Mouse (Mus musculus) CD4-positive, CD25-positive, alpha-beta regulatory T cell (primary cell): Measurements from ENCODE around the gene Xylt2. TPM values are rescaled to one million over a fixed set of nuclear protein-coding genes. Genes with fewer than 3 reads are reported as not detected.

Experiments used
- polyA plus RNA-seq: library from polyadenylated mRNA; unstranded; fragments of 100-300 nt; shearing (Covaris generic); gene quantifications from one replicate; pipeline ENCODE4 v1.2.1, GENCODE M21; 2017

Gene Xylt2
- 44.2 TPM for polyA plus RNA-seq

GRCm38 (mm10) chr11:94676754-94677606 lies at the start of gene Xylt2:
Gene Xylt2, minus strand, starts transcription at chr11:94677515.

GRCm38 (mm10) chr11:94704472-94704871 lies 27.2 kb upstream of the Xylt2 start, which contains the start of gene Gm11541:
Gene Gm11541, minus strand, starts transcription at chr11:94704499.

GRCm38 (mm10) chr11:94653663-94654436 lies 23.5 kb downstream of the Xylt2 start, which contains the start of the genes Mrpl27 and Eme1:
Gene Mrpl27, plus strand, starts transcription at chr11:94653767.
Gene Eme1, minus strand, starts transcription at chr11:94653964.

GRCm38 (mm10) chr11:94629199-94629883 lies 48.0 kb downstream of the Xylt2 start, which contains the start of gene Lrrc59:
Gene Lrrc59, plus strand, starts transcription at chr11:94629767.

Other genes with a start within 250 kb of the Xylt2 start
- gene Cacna1g, start 203.3 kb downstream of the Xylt2 start, polyA plus RNA-seq = not detected
- not detected for gene Spata20, start 191.3 kb downstream of the Xylt2 start, polyA plus RNA-seq
- not detected for gene Epn3, start 177.5 kb downstream of the Xylt2 start, polyA plus RNA-seq
- gene Mycbpap, start 155.8 kb downstream of the Xylt2 start, polyA plus RNA-seq = not detected
- gene Rsad1, start 128.3 kb downstream of the Xylt2 start, polyA plus RNA-seq = 4.3 TPM
- gene Chad, start 112.5 kb downstream of the Xylt2 start, polyA plus RNA-seq = 0.20 TPM
- gene Acsf2, start 75.6 kb downstream of the Xylt2 start, polyA plus RNA-seq = 6.1 TPM
- gene Lrrc59, start 47.7 kb downstream of the Xylt2 start, polyA plus RNA-seq = 60.2 TPM
- 59.5 TPM for gene Mrpl27, start 23.7 kb downstream of the Xylt2 start, polyA plus RNA-seq
- gene Eme1, start 23.6 kb downstream of the Xylt2 start, polyA plus RNA-seq = 1.7 TPM
- gene Gm11541, start 27.0 kb upstream of the Xylt2 start, polyA plus RNA-seq = not detected
- 0.23 TPM for gene Cdc34b, start 64.3 kb upstream of the Xylt2 start, polyA plus RNA-seq
- 0.08 TPM for gene Tmem92, start 105.2 kb upstream of the Xylt2 start, polyA plus RNA-seq